Mouse (Mus musculus) left cerebral cortex, postnatal 10 days (tissue): ENCODE data around the gene Pard3. TPM values are rescaled to one million over a fixed set of nuclear protein-coding genes. Genes with fewer than 3 reads are reported as not detected.

ENCODE experiments used
- DNase-seq, 2 experiments: peaks; one replicate each; pipeline ENCODE4 v3.0.0; 2021 to 2022; ENCODE audit warnings: low spot score in 2 of 2, mixed read lengths in 1 of 2; ENCODE audit errors: extremely low spot score in 1 of 2
- intact Hi-C: fragments of 180-260 bp; cut with DNase I; formaldehyde crosslinking; loops from one replicate; pipeline ENCODE4 v1.15.1; 2025
- total RNA-seq, 2 experiments: library from RNA; stranded (reverse); gene quantifications; 2 replicates each; pipeline ENCODE4 v1.2.3; 2021

The Pard3 gene
- total RNA-seq, 2 experiments from 2014 or later: 11.6 to 15.1 TPM

- intact Hi-C loops: loop anchor here (5.0 kb wide), 1 partner anchor 1299 kb away; no protein-coding TSS in a partner anchor
- no peak for DNase-seq
Observed at GRCm38 (mm10) chr8:127193375-127193774, 129.7 kb downstream of the Pard3 start.

DNA sequence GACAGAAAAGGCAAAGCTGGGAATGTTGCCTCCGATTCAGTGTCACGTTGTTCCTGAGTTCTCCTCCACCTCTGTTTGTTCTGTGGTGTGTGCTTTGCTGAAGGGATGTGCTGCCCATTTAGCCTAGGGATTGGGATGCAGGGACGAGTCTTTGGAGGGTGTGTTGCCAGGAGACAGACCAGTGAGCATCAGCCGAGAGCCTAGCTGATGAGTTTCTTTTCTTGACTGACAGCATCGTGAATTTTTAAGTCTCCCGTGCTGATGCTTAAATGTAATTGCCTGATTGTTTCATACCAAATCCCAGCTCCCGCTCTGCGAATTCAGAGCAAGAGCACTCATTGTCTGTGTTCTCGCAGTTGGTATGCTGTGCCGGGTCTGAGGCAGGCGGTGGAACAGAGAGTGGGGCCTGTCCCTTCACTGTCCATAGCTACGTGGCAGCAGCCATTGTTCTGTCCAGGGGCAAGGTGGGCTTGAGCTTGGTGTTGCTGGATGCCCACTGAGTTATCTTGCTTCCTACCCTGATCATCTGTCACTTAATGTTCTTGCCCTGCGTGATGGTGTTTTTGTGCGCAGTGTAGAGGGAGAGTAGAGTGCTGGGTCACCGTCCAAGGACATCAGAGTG, 131.2 kb downstream of the Pard3 start:
- intact Hi-C loops: loop anchor here (5.0 kb wide), 1 partner anchor 1297 kb away; no protein-coding TSS in a partner anchor
- DNase-seq: no peak

GRCm38 (mm10) chr8:127196505-127197265, 133.0 kb downstream of the Pard3 start:
- DNase-seq: no peak
- intact Hi-C loops: no loop called here

GRCm38 (mm10) chr8:127207455-127207854, 143.8 kb downstream of the Pard3 start:
- no peak for DNase-seq
- intact Hi-C loops: no loop called here

DNA sequence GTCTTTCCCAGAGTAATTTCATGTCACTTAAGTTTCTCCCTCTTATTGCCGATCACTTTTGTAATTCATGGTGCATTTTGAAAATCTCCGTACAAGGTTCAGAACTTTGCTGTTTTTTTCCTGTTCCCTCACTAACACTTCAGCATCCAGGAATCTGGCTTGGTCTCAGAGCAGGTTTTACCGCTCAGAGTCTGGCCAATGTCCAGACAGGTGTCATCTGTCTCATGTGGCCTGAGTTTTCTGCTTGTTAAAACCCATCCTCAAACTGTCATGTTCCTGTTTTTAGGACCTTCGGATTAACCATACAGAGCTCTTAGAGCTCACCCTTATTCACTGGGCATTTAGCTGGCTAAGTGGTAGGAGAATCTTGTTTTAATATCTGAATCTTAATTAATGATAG, 146.9 kb downstream of the Pard3 start:
- intact Hi-C loops: no loop called here
- DNase-seq: no peak

DNA sequence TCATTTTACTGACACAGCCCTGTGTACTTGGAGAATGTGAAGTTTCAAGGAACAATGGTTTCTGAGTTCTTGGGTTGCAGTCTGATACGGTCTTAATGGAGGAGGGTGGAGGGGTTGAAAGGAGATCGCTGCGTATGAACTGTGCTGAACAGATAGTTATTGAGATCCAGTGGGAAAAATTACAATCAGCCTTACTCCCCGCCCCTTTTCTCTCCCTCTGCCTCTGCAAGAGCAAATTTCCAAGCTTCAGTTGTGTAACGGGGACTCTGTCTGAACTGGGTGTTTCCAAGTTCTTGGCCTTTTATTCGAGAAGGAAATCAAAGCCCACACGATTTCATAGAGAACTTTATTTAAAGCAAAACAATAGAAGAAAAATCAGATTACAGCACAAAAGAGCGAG, 150.6 kb downstream of the Pard3 start:
- DNase-seq: no peak
- intact Hi-C loops: no loop called here

GRCm38 (mm10) chr8:127214748-127215433, 151.2 kb downstream of the Pard3 start:
- intact Hi-C loops: no loop called here
- DNase-seq: no peak

GRCm38 (mm10) chr8:127220206-127220605, 156.5 kb downstream of the Pard3 start:
- no peak for DNase-seq
- intact Hi-C loops: no loop called here

DNA sequence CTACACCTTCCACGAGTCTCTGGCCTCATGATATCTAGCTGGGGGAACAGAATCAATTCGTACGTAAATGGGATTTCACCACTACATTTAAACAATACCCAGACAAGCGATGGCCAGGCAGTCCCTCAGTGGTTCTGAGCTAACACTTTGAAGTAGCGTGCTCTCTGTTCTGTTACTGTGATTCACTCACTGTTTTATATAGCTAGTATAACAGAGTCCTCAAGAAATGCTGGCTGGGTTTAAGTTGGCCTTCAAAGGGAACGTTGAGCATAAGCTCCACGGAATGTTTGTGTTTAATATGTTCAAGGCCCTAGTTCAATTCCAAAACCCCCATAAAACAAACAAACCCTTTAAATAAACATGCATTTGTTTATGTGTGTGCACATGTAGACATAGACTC, 156.9 kb downstream of the Pard3 start:
- no peak for DNase-seq
- intact Hi-C loops: no loop called here

- intact Hi-C loops: no loop called here
- DNase-seq: no peak
Observed at GRCm38 (mm10) chr8:127222361-127222760, 158.7 kb downstream of the Pard3 start.

DNA sequence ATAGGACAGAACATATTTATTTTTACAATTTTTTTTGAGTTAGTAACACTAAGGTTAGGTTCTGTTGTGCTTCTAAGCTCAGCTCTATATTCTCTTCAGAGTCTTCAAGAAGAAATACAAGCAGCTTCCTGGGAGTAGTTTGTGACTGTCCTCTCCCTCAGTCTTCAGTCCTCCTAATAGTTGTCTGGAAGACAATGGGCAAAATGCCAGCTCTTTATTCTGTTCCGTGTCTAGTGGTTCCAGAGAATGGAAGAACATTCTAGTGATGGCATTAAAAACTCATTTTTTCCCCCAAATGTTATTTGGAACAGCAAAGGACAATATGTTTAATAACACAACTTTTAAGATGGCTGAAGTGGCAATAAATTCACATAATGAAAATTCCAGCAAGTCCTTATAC, 163.3 kb downstream of the Pard3 start:
- no peak for DNase-seq
- intact Hi-C loops: no loop called here

DNA sequence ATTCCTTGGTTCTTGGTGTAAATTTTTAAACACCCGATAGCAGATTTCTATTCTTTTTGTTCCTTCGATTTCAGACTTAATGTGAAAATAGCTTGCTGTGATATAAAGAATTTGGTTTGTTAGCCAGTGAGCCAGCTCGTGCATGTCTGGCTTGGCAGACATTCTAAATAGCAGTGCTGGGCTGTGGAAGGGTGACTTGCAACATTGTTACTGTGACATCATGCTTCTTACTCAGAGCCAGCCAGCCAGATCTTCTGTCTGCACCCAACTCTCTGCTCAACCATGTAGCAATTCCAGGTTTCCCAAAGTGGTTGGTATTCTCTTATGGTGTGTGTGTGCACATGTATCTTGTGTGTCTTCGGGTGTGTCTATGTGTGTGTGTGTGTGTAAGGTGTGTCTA, 163.7 kb downstream of the Pard3 start:
- intact Hi-C loops: no loop called here
- DNase-seq: no peak

DNA sequence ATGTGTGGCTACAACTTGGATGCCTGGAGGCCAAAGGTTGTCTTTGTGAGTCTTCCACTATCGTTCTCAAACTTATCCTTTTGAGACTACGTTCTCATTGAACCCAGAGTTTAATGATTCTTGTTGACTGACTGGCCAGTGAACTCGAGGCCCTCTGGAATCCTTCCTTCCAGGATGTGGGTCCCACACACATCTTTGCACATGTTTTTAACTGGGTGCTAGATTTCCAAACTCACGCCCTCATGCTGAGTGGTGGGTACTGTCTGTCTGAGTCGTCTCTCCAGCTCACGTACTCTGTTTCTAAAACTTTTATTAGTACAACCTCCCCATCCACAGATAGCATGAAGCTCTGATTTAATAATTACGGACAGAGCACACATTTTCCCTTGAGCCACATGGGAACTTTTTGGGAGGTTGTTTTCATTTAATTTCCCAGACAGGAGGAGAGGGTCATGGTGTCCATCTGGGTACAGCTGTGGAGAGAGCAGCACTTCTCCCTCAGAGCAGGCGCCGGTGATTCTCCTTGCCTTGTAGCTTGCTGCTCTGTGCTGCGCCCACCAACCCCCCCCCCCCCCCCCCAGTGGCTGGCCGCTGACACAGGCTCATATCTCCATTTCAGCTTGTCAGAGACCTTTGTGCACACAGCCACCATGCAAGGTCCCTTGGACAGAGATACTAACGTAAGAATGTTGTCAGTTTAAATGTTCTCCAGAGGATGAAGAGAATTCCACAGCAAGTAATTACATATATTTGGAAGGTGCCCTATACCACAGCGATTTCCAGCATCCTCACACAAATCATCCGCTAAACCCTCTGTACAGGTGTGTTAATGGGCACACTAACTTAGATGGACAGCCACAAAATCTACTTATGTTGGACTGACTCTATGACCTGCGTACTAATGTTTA, 165.9 kb downstream of the Pard3 start:
- intact Hi-C loops: no loop called here
- DNase-seq: no peak

GRCm38 (mm10) chr8:127230233-127230595, 166.5 kb downstream of the Pard3 start:
- no peak for DNase-seq
- intact Hi-C loops: no loop called here

DNA sequence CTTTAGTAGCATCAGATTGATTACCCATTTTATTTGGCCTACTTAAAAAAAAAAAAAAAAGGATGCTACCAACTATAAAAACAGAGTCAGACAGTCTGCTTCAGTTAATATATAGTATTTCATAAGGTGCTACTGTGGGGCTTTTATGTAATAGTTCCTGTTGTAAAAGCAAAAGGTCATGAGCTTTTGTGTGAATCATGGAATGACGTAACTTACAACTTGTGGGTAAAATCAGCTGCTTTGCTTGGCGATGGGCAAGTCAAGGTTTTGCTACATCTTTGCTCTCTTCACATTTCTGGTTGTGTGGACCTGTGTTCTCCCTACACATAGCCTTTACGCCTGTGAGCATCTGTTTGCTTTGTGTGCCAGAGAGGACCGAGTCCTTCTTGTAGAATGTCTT, 179.7 kb downstream of the Pard3 start:
- no peak for DNase-seq
- intact Hi-C loops: no loop called here

DNA sequence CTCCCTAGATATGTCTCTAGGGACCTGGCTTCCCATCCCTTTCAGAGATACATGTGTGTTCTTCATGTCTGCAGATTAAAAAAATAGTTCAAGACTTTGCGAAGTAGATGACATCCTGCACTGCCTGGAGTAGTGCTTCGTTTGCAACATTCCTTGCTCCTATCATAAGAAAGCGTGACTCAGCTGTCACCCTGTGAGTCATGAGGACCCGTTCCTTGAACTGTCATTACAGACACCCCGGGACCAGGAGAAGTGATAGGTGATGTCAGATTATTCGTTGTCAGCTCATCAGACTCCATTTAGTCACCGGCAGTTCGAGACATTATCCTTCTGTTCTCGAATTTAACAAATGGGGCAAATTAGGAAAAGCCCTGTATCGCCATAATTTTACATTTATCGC, 180.1 kb downstream of the Pard3 start:
- intact Hi-C loops: no loop called here
- no peak for DNase-seq

DNA sequence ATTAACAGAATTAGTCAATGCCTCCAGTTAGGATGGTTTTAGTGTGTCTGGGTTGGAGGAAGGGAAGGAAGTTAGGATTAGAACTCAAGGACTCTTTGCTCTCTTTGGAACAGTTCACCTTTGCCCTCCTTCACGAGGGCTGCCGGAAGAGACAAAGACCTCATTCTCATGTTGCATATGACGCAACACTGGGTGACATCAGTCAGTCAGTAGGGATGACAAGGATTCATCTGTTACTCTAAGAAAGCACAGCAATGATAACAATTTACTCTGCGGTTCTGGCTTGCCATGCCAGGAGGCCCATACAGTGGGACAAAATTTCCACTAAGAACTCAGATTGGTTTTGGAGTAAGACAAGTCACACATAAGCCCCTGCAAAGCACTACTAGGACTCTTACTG, 187.1 kb downstream of the Pard3 start:
- no peak for DNase-seq
- intact Hi-C loops: no loop called here

DNA sequence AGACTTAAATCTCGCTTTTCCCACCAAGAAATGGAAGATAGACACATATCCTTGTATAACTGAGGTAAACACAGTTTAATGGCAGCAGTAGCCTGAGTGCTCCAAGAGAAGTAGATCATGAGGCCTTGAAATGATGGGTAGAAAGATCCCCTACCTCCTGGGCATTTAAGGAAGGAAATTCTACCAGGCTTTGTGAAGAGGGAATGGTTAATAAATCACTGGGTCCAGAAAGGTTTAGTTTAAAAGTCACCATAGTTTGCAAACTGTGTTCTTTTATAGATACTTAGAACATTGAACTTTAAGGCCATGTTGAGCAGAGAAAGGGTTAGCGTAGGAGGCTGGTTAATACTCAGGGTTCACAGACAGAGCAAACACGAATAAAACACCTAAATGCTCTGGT, 187.8 kb downstream of the Pard3 start:
- no peak for DNase-seq
- intact Hi-C loops: no loop called here

GRCm38 (mm10) chr8:127251985-127252384, 188.3 kb downstream of the Pard3 start:
- intact Hi-C loops: no loop called here
- DNase-seq: no peak
